Comparison of ENCODE assay signal across 8 mouse cellular contexts in genomic region chr8:91381543-91382106, GRCm38 (mm10).
DNase-seq lines count a peak whose midpoint lies in the region; ATAC-seq and TF ChIP-seq lines count a peak whose summit lies in the region.

No protein-coding gene starts in this region.

- H3K27me3 ChIP-seq in forebrain, embryonic 10.5 days (ENCODE audit: poor library complexity, severe bottlenecking) = peaks cover 56% of the 10 kb centered on the region
- no peaks in the 10 kb centered on the region for H3K27me3 ChIP-seq in forebrain, embryonic 15.5 days
- H3K27me3 ChIP-seq in CH12.LX (replicated peaks) = no peaks in the 10 kb centered on the region
- H3K27me3 ChIP-seq in liver, embryonic 14.5 days (ENCODE audit: control insufficient read depth, insufficient read depth, low read length) = no peaks in the 10 kb centered on the region

- peaks cover 72% of the 10 kb centered on the region for H3K4me1 ChIP-seq in forebrain, embryonic 10.5 days
- H3K4me1 ChIP-seq in forebrain, embryonic 15.5 days = peaks cover 29% of the 10 kb centered on the region
- peaks cover 6 to 55% of the 10 kb centered on the region in 2 experiments; a peak in 3 of 4 replicates for H3K4me1 ChIP-seq in CH12.LX (ENCODE audit: control insufficient read depth in 1 of 2, insufficient read depth in 2 of 2)
- H3K4me1 ChIP-seq in liver, embryonic 14.5 days (replicated peaks; ENCODE audit: control insufficient read depth in 2 of 2, insufficient read depth in 2 of 2, low read length in 1 of 2) = peaks cover 16 to 34% of the 10 kb centered on the region in 2 experiments

- WGBS in forebrain, embryonic 10.5 days = 17% methylated on average over 7 of the region's 7 CpGs
- 9% methylated on average over 7 of the region's 7 CpGs for WGBS in forebrain, embryonic 15.5 days
- WGBS in liver, embryonic 14.5 days (ENCODE audit: insufficient replicate concordance) = 41% methylated on average over 7 of the region's 7 CpGs

- TF ChIP-seq CTCF in CH12.LX (conservative IDR thresholded peaks at IDR 0.05 in 1 of 2, IDR thresholded peaks at IDR 0.05 in 1 of 2; ENCODE audit: low read depth in 2 of 2, low read length in 2 of 2) = no peak
- TF ChIP-seq CTCF in liver, embryonic 14.5 days (IDR thresholded peaks at IDR 0.05; ENCODE audit: low read depth) = no peak

- no peak for TF ChIP-seq RAD21 in CH12.LX (IDR thresholded peaks at IDR 0.05; ENCODE audit: low read depth, low read length)

- dilution Hi-C loops in CH12.LX (cut with MboI; ENCODE audit: extremely low pct_ligation_motif_present, extremely low pct_unique_long_range_greater_than_20kb, low sequenced_read_pairs) = no loop called here

- no peak for TF ChIP-seq EP300 in CH12.LX (IDR thresholded peaks at IDR 0.05; ENCODE audit: low read length)
- no peak for TF ChIP-seq EP300 in liver, embryonic 14.5 days (IDR thresholded peaks at IDR 0.05; ENCODE audit: low read depth)

- TF ChIP-seq POLR2A in CH12.LX (IDR thresholded peaks at IDR 0.05; ENCODE audit: low read depth, low read length) = no peak

- no peak for ATAC-seq in forebrain, embryonic 15.5 days (replicated peaks)
- peak; percentile 58 for ATAC-seq in liver, embryonic 14.5 days (ENCODE audit: insufficient read depth)

- intact Hi-C loops in left cerebral cortex, postnatal 25 days (cut with DNase I) = no loop called here

- no peak for DNase-seq in forebrain, embryonic 10.5 days (ENCODE audit: extremely low spot score, low spot score)
- peak; percentile 61 for DNase-seq in CH12.LX (ENCODE audit: extremely low read depth)
- peak; percentile 28 for DNase-seq in heart, adult 8-10 months (ENCODE audit: low spot score)
- peak in 1 of 3 experiments; percentile 23 for DNase-seq in liver, embryonic 14.5 days (ENCODE audit: low read depth in 3 of 3, low spot score in 3 of 3)
- DNase-seq in yolk sac, embryonic 10.5 days (ENCODE audit: low spot score) = peak; percentile 65
- DNase-seq in left cerebral cortex, postnatal 25 days (ENCODE audit: low spot score in 2 of 2) = no peak
- no peak for DNase-seq in right cerebral cortex, postnatal 10 days (ENCODE audit: low spot score in 2 of 2)

- no peak overlapping the region for H3K4me2 ChIP-seq in forebrain, embryonic 15.5 days (replicated peaks)
- H3K4me2 ChIP-seq in CH12.LX (ENCODE audit: insufficient read depth, low read depth, poor library complexity, severe bottlenecking) = peak overlapping the region; percentile 7; the same call in 1 of the 2 replicates
- peak overlapping the region; percentile 18; the same call in 1 of the 2 replicates for H3K4me2 ChIP-seq in liver, embryonic 14.5 days (ENCODE audit: low read depth)

- in situ Hi-C loops in CH12.LX (cut with MboI; ENCODE audit: low pct_ligation_motif_present, low pct_unique_long_range_greater_than_20kb, low sequenced_read_pairs) = no loop called here

- H3K79me2 ChIP-seq in CH12.LX (replicated peaks; ENCODE audit: control insufficient read depth, extremely low read depth, insufficient read depth, poor library complexity, severe bottlenecking) = peaks cover 8% of the 10 kb centered on the region; the same call in 1 of the 2 replicates

- no peak overlapping the region for H3K9ac ChIP-seq in forebrain, embryonic 15.5 days (replicated peaks)
- H3K9ac ChIP-seq in CH12.LX (ENCODE audit: insufficient read depth, low read depth) = no peak overlapping the region
- H3K9ac ChIP-seq in liver, embryonic 14.5 days (replicated peaks) = no peak overlapping the region

- peak overlapping the region; percentile 26; the same call in 1 of the 2 replicates for H3K27ac ChIP-seq in forebrain, embryonic 10.5 days
- no peak overlapping the region for H3K27ac ChIP-seq in forebrain, embryonic 15.5 days (replicated peaks)
- no peak overlapping the region for H3K27ac ChIP-seq in CH12.LX (ENCODE audit: insufficient read depth, low read depth)
- H3K27ac ChIP-seq in liver, embryonic 14.5 days = no peak overlapping the region

- peak overlapping the region; percentile 8; the same call in 1 of the 2 replicates for H3K4me3 ChIP-seq in forebrain, embryonic 10.5 days
- no peak overlapping the region for H3K4me3 ChIP-seq in forebrain, embryonic 15.5 days
- H3K4me3 ChIP-seq in CH12.LX (replicated peaks in 1 of 3; ENCODE audit: low read depth in 2 of 3, low read length in 2 of 3, poor library complexity in 1 of 3) = no peak overlapping the region
- no peak overlapping the region for H3K4me3 ChIP-seq in liver, embryonic 14.5 days (ENCODE audit: insufficient read depth in 1 of 2, low read depth in 2 of 2, low read length in 2 of 2)

- no peaks in the 10 kb centered on the region for H3K9me3 ChIP-seq in forebrain, embryonic 10.5 days
- H3K9me3 ChIP-seq in forebrain, embryonic 15.5 days = no peaks in the 10 kb centered on the region
- H3K9me3 ChIP-seq in CH12.LX (replicated peaks; ENCODE audit: low read length) = no peaks in the 10 kb centered on the region
- no peaks in the 10 kb centered on the region for H3K9me3 ChIP-seq in liver, embryonic 14.5 days (ENCODE audit: control insufficient read depth, low read length)

- H3K36me3 ChIP-seq in forebrain, embryonic 10.5 days (replicated peaks) = no peaks in the 10 kb centered on the region
- no peaks in the 10 kb centered on the region for H3K36me3 ChIP-seq in forebrain, embryonic 15.5 days
- H3K36me3 ChIP-seq in CH12.LX (replicated peaks in 1 of 2; ENCODE audit: control insufficient read depth in 1 of 2, insufficient read depth in 1 of 2, low read length in 1 of 2) = peaks cover 0 to 11% of the 10 kb centered on the region in 2 experiments
- H3K36me3 ChIP-seq in liver, embryonic 14.5 days (replicated peaks; ENCODE audit: control insufficient read depth, insufficient read depth, low read depth) = no peaks in the 10 kb centered on the region

TF ChIP-seq in CH12.LX, 34 proteins besides CTCF, POLR2A, EP300 and RAD21:
- TF ChIP-seq ELF1 (IDR thresholded peaks at IDR 0.05; ENCODE audit: low read depth, low read length) = no peak
- no peak for TF ChIP-seq SIN3A (IDR thresholded peaks at IDR 0.05; ENCODE audit: low read length)
- TF ChIP-seq ETS1 (conservative IDR thresholded peaks at IDR 0.05; ENCODE audit: low read depth, low read length) = no peak
- no peak for TF ChIP-seq MEF2A (IDR thresholded peaks at IDR 0.05; ENCODE audit: borderline replicate concordance, low read depth, low read length)
- TF ChIP-seq GABPA (IDR thresholded peaks at IDR 0.05; ENCODE audit: insufficient replicate concordance, low read depth, low read length) = no peak
- TF ChIP-seq E2F4 (IDR thresholded peaks at IDR 0.05; ENCODE audit: insufficient replicate concordance, low read depth, low read length) = no peak
- no peak for TF ChIP-seq MAFK (IDR thresholded peaks at IDR 0.05; ENCODE audit: insufficient replicate concordance, low read length)
- no peak for TF ChIP-seq IRF4 (IDR thresholded peaks at IDR 0.05; ENCODE audit: low read depth, low read length)
- no peak for TF ChIP-seq MAX (IDR thresholded peaks at IDR 0.05; ENCODE audit: low read length)
- no peak for TF ChIP-seq MXI1 (IDR thresholded peaks at IDR 0.05; ENCODE audit: low read depth, low read length)
- no peak for TF ChIP-seq MAZ (IDR thresholded peaks at IDR 0.05; ENCODE audit: low read depth, low read length)
- no peak for TF ChIP-seq NELFE (IDR thresholded peaks at IDR 0.05; ENCODE audit: low read depth, low read length)
- no peak for TF ChIP-seq KAT2A (IDR thresholded peaks at IDR 0.05; ENCODE audit: insufficient replicate concordance, low read length)
- TF ChIP-seq MYC (IDR thresholded peaks at IDR 0.05; ENCODE audit: low read depth, low read length) = no peak
- no peak for TF ChIP-seq RCOR1 (conservative IDR thresholded peaks at IDR 0.05; ENCODE audit: low read depth, low read length)

Comparison
In these comparisons a context has a peak if more than half of its experiments do, and no peak if none do; other contexts are left out.
1. DNase-seq: peak in CH12.LX (single experiment), heart, adult 8-10 months (single experiment) and yolk sac, embryonic 10.5 days (single experiment); none in forebrain, embryonic 10.5 days (single experiment), left cerebral cortex, postnatal 25 days (0 of 2) and right cerebral cortex, postnatal 10 days (0 of 2).